Mouse (Mus musculus): ENCODE results near the gene Trim8. TPM values are rescaled to one million over a fixed set of nuclear protein-coding genes. Genes with fewer than 3 reads are reported as not detected.

The Trim8 gene
- total RNA-seq, 2 experiments from 2014 or later, result 33.9 to 38.8 TPM

GRCm38 (mm10) chr19:46504822-46505417 lies 3.4 kb downstream of the Trim8 start:
- no peak for DNase-seq

- DNase-seq, result no peak
These were observed 4.3 kb downstream of the Trim8 start for GRCm38 (mm10) chr19:46505646-46506371.

GRCm38 (mm10) chr19:46506372-46506717 lies 4.8 kb downstream of the Trim8 start:
- DNase-seq, result no peak

GRCm38 (mm10) chr19:46507181-46507581 lies 5.7 kb downstream of the Trim8 start:
- DNase-seq, result no peak

GRCm38 (mm10) chr19:46507806-46508205 lies 6.3 kb downstream of the Trim8 start:
- DNase-seq, result no peak

GRCm38 (mm10) chr19:46508738-46509137 lies 7.2 kb downstream of the Trim8 start:
- DNase-seq, result no peak

GRCm38 (mm10) chr19:46509202-46509601 lies 7.7 kb downstream of the Trim8 start:
- DNase-seq, result no peak

- DNase-seq, result peak in 1 of 2 experiments; percentile 32
These were observed 8.2 kb downstream of the Trim8 start for GRCm38 (mm10) chr19:46509736-46510135.

- DNase-seq, result no peak
These were observed 8.9 kb downstream of the Trim8 start for GRCm38 (mm10) chr19:46510401-46510800.

GRCm38 (mm10) chr19:46510824-46511223 lies 9.3 kb downstream of the Trim8 start:
- DNase-seq, result no peak

GRCm38 (mm10) chr19:46511263-46511662 lies 9.8 kb downstream of the Trim8 start:
- peak; percentile 67 to 82 for DNase-seq

- no peak for DNase-seq
These were observed 12.9 kb downstream of the Trim8 start for GRCm38 (mm10) chr19:46514387-46514786.

- DNase-seq, result peak in 1 of 2 experiments; percentile 14
These were observed 13.9 kb downstream of the Trim8 start for GRCm38 (mm10) chr19:46515287-46515821.

- peak in 1 of 2 experiments; percentile 0 for DNase-seq
These were observed 15.4 kb downstream of the Trim8 start for GRCm38 (mm10) chr19:46516667-46517528.

GRCm38 (mm10) chr19:46517529-46518351 lies 16.2 kb downstream of the Trim8 start:
- peak in 1 of 2 experiments; percentile 31 for DNase-seq

GRCm38 (mm10) chr19:46518352-46518787 lies 16.9 kb downstream of the Trim8 start:
- peak; percentile 57 to 65 for DNase-seq

GRCm38 (mm10) chr19:46518828-46519621 lies 17.5 kb downstream of the Trim8 start:
- no peak for DNase-seq

GRCm38 (mm10) chr19:46521698-46522097 lies 20.2 kb downstream of the Trim8 start:
- DNase-seq, result no peak

GRCm38 (mm10) chr19:46522433-46523044 lies 21.0 kb downstream of the Trim8 start:
- peak; percentile 40 to 64 for DNase-seq

- DNase-seq, result no peak
These were observed 21.6 kb downstream of the Trim8 start for GRCm38 (mm10) chr19:46523131-46523479.

All from heart, adult 18-20 months (tissue).